ENCODE assay signal across 12 mouse cellular contexts in genomic region chr6:93770283-93771025, GRCm38 (mm10).
DNase-seq lines count a peak whose midpoint lies in the region; ATAC-seq and TF ChIP-seq lines count a peak whose summit lies in the region.
"Had no signal": no experiment of that assay in that cellular context is flagged by ENCODE, and none has a peak within 500 bp of the region (broad histone marks: within the 10 kb centered on the region; RNA-seq: fewer than 3 reads in every experiment).

No protein-coding gene starts in this region.

- no peak overlapping the region for H3K27ac ChIP-seq in hindbrain, embryonic 16.5 days (ENCODE audit: low read depth, low read length)
- no peak overlapping the region for H3K27ac ChIP-seq in kidney, embryonic 15.5 days
- H3K27ac ChIP-seq: embryonic facial prominence, embryonic 13.5 days had no signal

- TF ChIP-seq POLR2A in brain, embryonic 14.5 days (IDR thresholded peaks at IDR 0.05; ENCODE audit: borderline replicate concordance, extremely low read depth, insufficient read depth, insufficient read length, poor library complexity, severe bottlenecking) = no peak

- no peak overlapping the region for H3K4me2 ChIP-seq in hindbrain, embryonic 16.5 days (ENCODE audit: low read length)
- H3K4me2 ChIP-seq in kidney, embryonic 15.5 days = no peak overlapping the region
- H3K4me2 ChIP-seq: embryonic facial prominence, embryonic 13.5 days; limb, embryonic 12.5 days had no signal

- peaks cover 11% of the 10 kb centered on the region for H3K4me1 ChIP-seq in hindbrain, embryonic 16.5 days (ENCODE audit: control insufficient read depth, insufficient read depth, low read depth, low read length)
- peaks cover 7% of the 10 kb centered on the region; the same call in 1 of the 2 replicates for H3K4me1 ChIP-seq in kidney, embryonic 15.5 days
- H3K4me1 ChIP-seq: megakaryocyte, embryonic 14.5 days had no signal

- H3K9ac ChIP-seq in hindbrain, embryonic 16.5 days (ENCODE audit: low read depth, low read length) = no peak overlapping the region
- no peak overlapping the region for H3K9ac ChIP-seq in kidney, embryonic 15.5 days
- H3K9ac ChIP-seq: embryonic facial prominence, embryonic 13.5 days; limb, embryonic 12.5 days had no signal

- 51% methylated on average over 5 of the region's 5 CpGs for WGBS in hindbrain, embryonic 16.5 days
- WGBS in kidney, embryonic 15.5 days = 93% methylated on average over 5 of the region's 5 CpGs

- no peak for TF ChIP-seq CTCF in brain, embryonic 14.5 days (IDR thresholded peaks at IDR 0.05; ENCODE audit: borderline replicate concordance, extremely low read depth, insufficient read depth, insufficient read length)

- 0 out of 2 replicates have a peak, but pooled peaks have one; percentile 34 for ATAC-seq in hindbrain, embryonic 16.5 days
- no peak for ATAC-seq in kidney, embryonic 15.5 days (replicated peaks; ENCODE audit: low FRiP score)

- H3K27me3 ChIP-seq in hindbrain, embryonic 16.5 days (replicated peaks; ENCODE audit: control insufficient read depth, insufficient read depth, low read length) = no peaks in the 10 kb centered on the region
- H3K27me3 ChIP-seq in kidney, embryonic 15.5 days = no peaks in the 10 kb centered on the region
- H3K27me3 ChIP-seq: embryonic facial prominence, embryonic 13.5 days; limb, embryonic 12.5 days; megakaryocyte, embryonic 14.5 days had no signal

- no peak overlapping the region for H3K4me3 ChIP-seq in hindbrain, embryonic 16.5 days (ENCODE audit: low read length)
- no peak overlapping the region for H3K4me3 ChIP-seq in kidney, embryonic 15.5 days (replicated peaks)
- H3K4me3 ChIP-seq: embryonic facial prominence, embryonic 13.5 days; limb, embryonic 12.5 days; megakaryocyte, embryonic 14.5 days had no signal

- H3K9me3 ChIP-seq in hindbrain, embryonic 16.5 days (ENCODE audit: control insufficient read depth, low read length) = 0 out of 2 replicates have a peak, but pooled peaks cover 2% of the 10 kb centered on the region
- no peaks in the 10 kb centered on the region for H3K9me3 ChIP-seq in kidney, embryonic 15.5 days (replicated peaks)
- H3K9me3 ChIP-seq: embryonic facial prominence, embryonic 13.5 days; limb, embryonic 12.5 days had no signal

- H3K36me3 ChIP-seq in hindbrain, embryonic 16.5 days (ENCODE audit: control insufficient read depth, insufficient read depth, low read length) = peaks cover 4% of the 10 kb centered on the region; the same call in 1 of the 2 replicates
- H3K36me3 ChIP-seq in kidney, embryonic 15.5 days = peaks cover 2% of the 10 kb centered on the region; the same call in 1 of the 2 replicates

- DNase-seq in layer of hippocampus, adult 9-10 months (ENCODE audit: low spot score) = peak; percentile 15
- DNase-seq in layer of hippocampus, postnatal 10 days (ENCODE audit: low spot score in 2 of 2) = no peak
- peak; percentile 19 for DNase-seq in NIH3T3 (ENCODE audit: low read depth)
- peak; percentile 67 for DNase-seq in brain, embryonic 14.5 days (ENCODE audit: low read depth)
- no peak for DNase-seq in heart, adult 8-10 months (ENCODE audit: low spot score)
- DNase-seq: kidney, postnatal 14 days; lung, adult 2 months had no signal

Comparison
In these comparisons a context has a peak if more than half of its experiments do, and no peak if none do; other contexts are left out.
1. DNase-seq: peak in layer of hippocampus, adult 9-10 months (single experiment), NIH3T3 (single experiment) and brain, embryonic 14.5 days (single experiment); none in layer of hippocampus, postnatal 10 days (0 of 2) and heart, adult 8-10 months (single experiment).